Mouse (Mus musculus) liver, postnatal 0 days (tissue): Measurements from ENCODE around the gene Adam12. TPM values are rescaled to one million over a fixed set of nuclear protein-coding genes. Genes with fewer than 3 reads are reported as not detected.
A peak's percentile ranks its signal among the peaks of the same experiment; 100 is the strongest.

Experiments
- ATAC-seq: fragments of 200-750 bp; cut with Nextera tagmentation; 2 replicates; pipeline ENCODE4 v1.8.0; 2017; ENCODE audit warnings: mild to moderate bottlenecking, moderate library complexity
- DNase-seq: peaks from one replicate; pipeline ENCODE4 v3.0.0-alpha.2; 2016
- H3K27ac ChIP-seq: fragments of 300-500 bp; sonication (generic); 2 replicates; pipeline ENCODE4 v1.5.1; 2014; ENCODE audit warnings: antibody characterized with exemption, moderate library complexity, mild to moderate bottlenecking, low read depth
- H3K27me3 ChIP-seq: fragments of 300-500 bp; sonication (generic); 2 replicates; pipeline ENCODE4 v1.6.1; 2014; ENCODE audit warnings: low read length, control low read depth, mixed read lengths; ENCODE audit not compliant: insufficient read depth
- H3K36me3 ChIP-seq: fragments of 300-500 bp; sonication (generic); replicated peaks from 2 replicates; pipeline ENCODE4 v1.6.1; 2014; ENCODE audit warnings: mild to moderate bottlenecking, control low read depth, low read length, moderate library complexity, mixed read lengths; ENCODE audit not compliant: insufficient read depth
- H3K4me1 ChIP-seq: fragments of 300-500 bp; sonication (generic); 2 replicates; pipeline ENCODE4 v1.6.1; 2014; ENCODE audit warnings: antibody characterized with exemption, mild to moderate bottlenecking, control low read depth; ENCODE audit not compliant: insufficient read depth
- H3K4me2 ChIP-seq: fragments of 300-500 bp; sonication (generic); 2 replicates; pipeline ENCODE4 v1.6.1; 2014; ENCODE audit warnings: low read depth, mild to moderate bottlenecking, low read length, moderate library complexity, mixed read lengths
- H3K4me3 ChIP-seq: fragments of 300-500 bp; sonication (generic); 2 replicates; pipeline ENCODE4 v1.5.1; 2014; ENCODE audit warnings: low read depth, low read length
- H3K9ac ChIP-seq: fragments of 300-500 bp; sonication (generic); replicated peaks from 2 replicates; pipeline ENCODE4 v1.6.1; 2014; ENCODE audit warnings: mild to moderate bottlenecking, moderate library complexity
- H3K9me3 ChIP-seq: fragments of 300-500 bp; sonication (generic); 2 replicates; pipeline ENCODE4 v1.6.1; 2016; ENCODE audit warnings: mild to moderate bottlenecking, control low read depth, low read length, mixed read lengths
- CTCF ChIP-seq: sonication (generic); IDR thresholded peaks from 2 replicates; pipeline ENCODE4 v1.5.1; 2016; ENCODE audit warnings: antibody characterized with exemption, low read depth
- EP300 ChIP-seq: IDR thresholded peaks from 2 replicates; pipeline ENCODE4 v1.6.1; 2016; ENCODE audit warnings: antibody characterized with exemption, low read depth, mild to moderate bottlenecking
- WGBS: fragments of 180-500 bp; shearing (Covaris S2); extraction: QIAGEN DNeasy Blood & Tissue Kit; methylation state at CpG from one replicate; pipeline ENCODE4 v1.1.7; 2014; ENCODE audit not compliant: insufficient replicate concordance; 5-methylcytosine and 5-hydroxymethylcytosine counted together
- polyA plus RNA-seq: library from polyadenylated mRNA; unstranded; fragments of >200 nt; fragmentation: Nextera tagmentation; extraction: Ambion mirVana; gene quantifications from 2 replicates; pipeline ENCODE4 v1.2.1, GENCODE M21; 2015

The Adam12 gene
- polyA plus RNA-seq, 1 experiment from 2014 or later, result 0.93 TPM

DNA sequence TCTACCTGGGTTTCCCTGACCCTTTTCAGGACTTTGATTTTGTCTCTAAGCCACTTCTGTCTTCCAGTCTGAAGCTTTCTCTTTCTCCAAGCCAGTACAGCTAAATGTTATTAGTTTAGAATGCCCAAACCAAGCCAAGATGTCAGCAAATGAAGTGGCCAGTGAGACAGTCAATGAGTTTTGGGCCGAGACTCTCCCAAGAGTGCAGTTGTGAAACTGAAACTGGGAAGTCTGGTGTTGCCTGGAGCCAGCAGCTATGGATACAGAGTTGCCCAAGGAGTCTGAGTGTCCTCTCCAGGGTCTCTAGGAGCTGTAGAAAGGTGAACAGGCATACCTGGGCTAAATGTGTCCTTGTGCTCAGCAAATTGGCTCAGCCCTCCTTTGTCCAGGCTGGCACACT is 260.9 kb downstream of the Adam12 start:
- no peak overlapping the region for H3K4me2 ChIP-seq

DNA sequence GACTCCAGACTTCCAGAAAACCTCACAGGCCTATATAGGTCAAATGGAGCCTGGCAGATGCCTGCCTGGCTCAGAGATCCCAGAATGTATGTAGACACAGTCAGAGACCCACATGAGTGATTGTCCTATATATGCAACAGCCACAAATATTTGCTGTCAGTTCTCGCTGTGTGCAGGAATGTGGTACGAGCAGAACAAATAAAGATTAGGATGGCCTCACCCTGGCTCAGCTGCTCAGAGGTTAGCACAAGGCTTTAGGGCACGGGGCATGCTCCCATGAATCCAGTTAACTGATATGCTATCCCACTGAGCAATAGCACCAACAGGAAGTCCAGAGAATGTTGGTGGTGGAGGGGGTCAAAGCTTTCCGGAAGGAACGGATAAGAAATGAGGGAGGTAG is 261.5 kb downstream of the Adam12 start:
- no peak overlapping the region for H3K4me2 ChIP-seq
- H3K36me3 ChIP-seq, result no peaks in the 10 kb centered on the region
- no peaks in the 10 kb centered on the region for H3K9me3 ChIP-seq
- H3K27ac ChIP-seq, result no peak overlapping the region
- H3K9ac ChIP-seq, result no peak overlapping the region
- H3K4me1 ChIP-seq, result peaks cover 11% of the 10 kb centered on the region
- no peak overlapping the region for H3K4me3 ChIP-seq
- WGBS, result 52% methylated on average over 5 of the region's 5 CpGs
- no peak for TF ChIP-seq EP300
- no peak for TF ChIP-seq CTCF
- ATAC-seq, result peak; percentile 65
- no peak for DNase-seq
- no peaks in the 10 kb centered on the region for H3K27me3 ChIP-seq

More for the DNA sequence above, 260.9 kb downstream of the Adam12 start:
- no peaks in the 10 kb centered on the region for H3K9me3 ChIP-seq
- WGBS, result 54% methylated on average over 1 of the region's 1 CpGs
- DNase-seq, result no peak
- H3K4me3 ChIP-seq, result no peak overlapping the region
- H3K9ac ChIP-seq, result no peak overlapping the region
- no peaks in the 10 kb centered on the region for H3K27me3 ChIP-seq
- H3K4me1 ChIP-seq, result peaks cover 11% of the 10 kb centered on the region
- 0 out of 2 replicates have a peak overlapping the region, but pooled peaks have one; percentile 8 for H3K27ac ChIP-seq
- H3K36me3 ChIP-seq, result no peaks in the 10 kb centered on the region
- TF ChIP-seq EP300, result no peak
- TF ChIP-seq CTCF, result no peak
- no peak for ATAC-seq

DNA sequence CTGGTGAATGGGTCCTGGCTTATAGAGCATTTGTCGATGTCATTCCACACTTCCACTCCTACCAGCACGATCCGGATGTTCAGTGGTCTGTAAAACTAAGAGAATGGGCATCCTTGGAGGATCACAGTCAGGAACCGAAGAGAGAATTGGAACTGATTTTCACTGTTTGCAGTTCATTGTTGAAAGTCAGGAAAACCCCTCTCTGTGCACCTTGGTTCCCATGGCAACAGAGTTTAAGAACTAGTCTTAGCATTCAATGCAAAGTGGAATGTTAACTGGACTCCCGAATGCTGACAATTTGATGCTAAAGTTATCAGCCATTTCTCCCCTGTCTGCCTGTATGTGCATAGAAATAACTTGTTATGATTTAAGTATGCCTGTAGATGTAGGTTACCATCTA is 264.0 kb downstream of the Adam12 start:
- H3K4me2 ChIP-seq, result no peak overlapping the region
- no peak for DNase-seq
- H3K36me3 ChIP-seq, result no peaks in the 10 kb centered on the region
- no peak overlapping the region for H3K9ac ChIP-seq
- peaks cover 11% of the 10 kb centered on the region for H3K4me1 ChIP-seq
- no peak for TF ChIP-seq EP300
- TF ChIP-seq CTCF, result no peak
- no peaks in the 10 kb centered on the region for H3K9me3 ChIP-seq
- 86% methylated on average over 5 of the region's 5 CpGs for WGBS
- no peak overlapping the region for H3K27ac ChIP-seq
- no peaks in the 10 kb centered on the region for H3K27me3 ChIP-seq
- no peak for ATAC-seq
- H3K4me3 ChIP-seq, result no peak overlapping the region

DNA sequence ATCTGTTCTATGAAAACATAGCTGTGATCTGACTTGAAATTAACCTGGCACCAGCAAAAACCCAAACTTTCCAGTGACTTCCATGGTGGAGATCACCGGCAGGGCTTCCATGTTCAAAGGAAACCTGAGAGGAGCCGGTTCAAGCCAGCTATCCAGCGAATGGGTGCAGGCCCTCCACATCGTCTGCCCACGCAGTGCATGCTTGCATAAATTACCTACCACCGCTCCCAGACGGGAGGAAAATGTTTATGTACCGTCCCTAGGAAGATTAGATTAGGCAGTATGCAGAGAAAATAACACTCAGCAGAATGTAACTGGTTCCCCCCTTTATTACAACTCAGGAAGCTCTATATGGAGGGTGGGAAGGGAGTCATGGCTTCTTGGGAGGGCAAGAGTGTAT is 268.4 kb downstream of the Adam12 start:
- 62% methylated on average over 8 of the region's 8 CpGs for WGBS
- no peak for DNase-seq
- no peak overlapping the region for H3K27ac ChIP-seq

DNA sequence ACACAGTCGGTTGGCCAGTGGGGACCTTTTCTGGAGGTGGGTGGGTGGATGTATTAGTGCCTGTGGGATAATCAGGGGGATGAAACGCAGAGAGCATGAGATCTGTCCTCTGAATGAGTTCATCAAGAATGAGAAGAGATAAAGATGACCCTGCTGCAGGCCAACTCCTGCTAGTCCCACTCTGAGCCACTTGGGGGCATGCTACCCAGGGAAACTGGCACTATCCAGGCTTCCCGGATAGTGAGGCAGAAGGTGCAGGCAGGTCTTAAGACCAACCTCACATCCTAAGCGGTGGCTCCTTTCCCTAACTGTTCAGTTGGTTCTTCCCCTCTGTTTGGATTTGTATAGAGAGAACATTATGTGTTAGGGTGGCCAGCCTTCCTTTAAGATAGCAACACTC is 272.7 kb downstream of the Adam12 start:
- no peak overlapping the region for H3K4me3 ChIP-seq
- DNase-seq (peak; percentile 38), ATAC-seq (no peak)
- H3K9me3 ChIP-seq, result no peaks in the 10 kb centered on the region
- no peaks in the 10 kb centered on the region for H3K36me3 ChIP-seq
- no peak overlapping the region for H3K9ac ChIP-seq
- H3K27me3 ChIP-seq, result no peaks in the 10 kb centered on the region
- H3K27ac ChIP-seq, result no peak overlapping the region
- 60% methylated on average over 4 of the region's 4 CpGs for WGBS
- H3K4me2 ChIP-seq, result no peak overlapping the region
- no peaks in the 10 kb centered on the region for H3K4me1 ChIP-seq
- no peak for TF ChIP-seq EP300
- peak; percentile 69 for TF ChIP-seq CTCF

More for the DNA sequence above, 268.4 kb downstream of the Adam12 start:
- Histone ChIP-seq H3K27me3 (no peaks in the 10 kb centered on the region), H3K4me3 (no peak overlapping the region), H3K9ac (no peak overlapping the region), H3K9me3 (no peaks in the 10 kb centered on the region), H3K4me2 (no peak overlapping the region), H3K4me1 (no peaks in the 10 kb centered on the region), H3K36me3 (no peaks in the 10 kb centered on the region)
- no peak for ATAC-seq
- TF ChIP-seq CTCF (no peak), EP300 (no peak)

DNA sequence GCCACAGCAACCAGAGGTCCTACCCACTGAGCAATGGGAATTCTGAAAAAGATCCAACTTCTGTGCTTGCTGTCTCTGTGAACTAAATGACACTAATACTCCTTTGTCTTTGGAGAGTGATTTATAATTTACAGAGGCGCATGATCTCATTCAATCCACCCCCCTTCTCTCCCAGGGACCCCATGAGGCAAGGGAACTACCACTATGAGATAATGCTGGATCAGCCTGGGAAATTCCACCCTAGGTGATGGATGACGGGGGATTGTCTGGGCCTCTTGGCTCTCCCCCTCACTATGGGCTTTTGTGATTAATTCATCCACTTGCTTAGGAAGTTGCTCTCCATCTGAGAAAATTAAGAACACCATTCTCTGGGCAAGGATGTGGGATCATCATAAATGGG is 274.1 kb downstream of the Adam12 start:
- TF ChIP-seq EP300, result no peak
- DNase-seq (no peak), ATAC-seq (no peak)
- no peak overlapping the region for H3K4me3 ChIP-seq
- H3K4me2 ChIP-seq, result no peak overlapping the region
- no peaks in the 10 kb centered on the region for H3K9me3 ChIP-seq
- no peak overlapping the region for H3K9ac ChIP-seq
- H3K4me1 ChIP-seq, result no peaks in the 10 kb centered on the region
- no peaks in the 10 kb centered on the region for H3K36me3 ChIP-seq
- no peaks in the 10 kb centered on the region for H3K27me3 ChIP-seq
- no peak overlapping the region for H3K27ac ChIP-seq
- 89% methylated on average over 2 of the region's 2 CpGs for WGBS
